Mouse (Mus musculus) lung, adult 2 months (tissue): ENCODE measurements around the gene Slc6a19.

Experiments
- CTCF ChIP-seq: fragments of 200-500 bp; IDR thresholded peaks from 2 replicates; pipeline ENCODE4 v1.5.1; 2011; ENCODE audit warnings: mild to moderate bottlenecking, low read length, control low read depth; ENCODE audit not compliant: insufficient read depth
- POLR2A ChIP-seq: fragments of 200-500 bp; IDR thresholded peaks from 2 replicates; pipeline ENCODE4 v1.6.1; 2011; ENCODE audit warnings: low read depth, mild to moderate bottlenecking, control low read depth, low read length, borderline replicate concordance; ENCODE audit errors: extremely low read depth

DNA sequence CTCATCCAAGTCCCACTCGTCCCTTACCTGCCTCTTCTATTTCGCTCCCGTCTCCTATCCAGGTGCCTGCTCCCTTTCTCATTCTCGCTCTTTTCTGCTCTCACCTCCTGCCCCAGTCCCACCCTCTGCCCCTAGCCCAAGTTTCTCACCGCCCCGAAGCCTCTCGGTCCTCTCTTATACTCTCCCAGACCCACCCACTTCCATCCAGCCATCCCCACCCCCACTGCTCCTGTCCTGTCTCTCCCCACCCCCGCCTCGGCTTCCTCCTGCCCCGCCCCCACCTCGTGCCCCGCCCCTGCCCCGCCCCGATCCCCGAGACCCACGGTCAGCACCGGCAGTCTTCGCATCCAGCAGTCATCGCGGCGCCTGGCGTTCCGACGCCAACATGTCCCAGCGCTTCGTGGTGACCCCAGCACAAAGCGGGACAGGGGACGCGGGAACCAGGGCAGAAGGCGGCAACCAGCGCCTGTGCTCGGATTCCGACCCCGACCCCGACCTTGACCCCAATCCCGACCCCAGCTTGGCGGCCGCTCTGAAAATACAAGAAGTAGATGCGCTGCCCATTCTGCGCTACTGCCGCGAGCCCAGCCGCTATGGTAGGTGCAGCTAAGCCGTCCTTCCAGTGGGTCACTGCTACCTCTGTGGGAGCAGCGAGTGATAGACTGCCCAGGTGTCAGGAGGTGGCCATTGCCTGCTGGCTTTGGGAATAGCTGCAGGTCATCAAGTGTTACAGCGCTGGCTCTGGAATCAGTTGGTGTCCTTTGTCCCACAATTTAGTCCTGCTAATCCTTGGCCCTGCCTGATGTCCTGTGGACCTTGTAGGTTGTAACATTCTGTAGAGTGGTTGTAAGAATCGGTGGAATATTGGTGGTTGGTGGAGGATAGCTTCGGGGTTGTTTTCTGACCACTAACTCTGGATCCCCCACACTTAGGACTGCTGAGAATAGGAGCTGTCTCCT is 28.4 kb upstream of the Slc6a19 start, which contains the start of gene Slc12a7:
- TF ChIP-seq CTCF, result no peak
- TF ChIP-seq POLR2A, result peak; percentile 21; the same call in 1 of the 2 replicates
